Mouse (Mus musculus): ENCODE results near the gene Cat. TPM values are rescaled to one million over a fixed set of nuclear protein-coding genes. Genes with fewer than 3 reads are reported as not detected.

Gene Cat
- total and polyA plus RNA-seq, 3 experiments, result 122 to 262 (median 236) TPM

DNA sequence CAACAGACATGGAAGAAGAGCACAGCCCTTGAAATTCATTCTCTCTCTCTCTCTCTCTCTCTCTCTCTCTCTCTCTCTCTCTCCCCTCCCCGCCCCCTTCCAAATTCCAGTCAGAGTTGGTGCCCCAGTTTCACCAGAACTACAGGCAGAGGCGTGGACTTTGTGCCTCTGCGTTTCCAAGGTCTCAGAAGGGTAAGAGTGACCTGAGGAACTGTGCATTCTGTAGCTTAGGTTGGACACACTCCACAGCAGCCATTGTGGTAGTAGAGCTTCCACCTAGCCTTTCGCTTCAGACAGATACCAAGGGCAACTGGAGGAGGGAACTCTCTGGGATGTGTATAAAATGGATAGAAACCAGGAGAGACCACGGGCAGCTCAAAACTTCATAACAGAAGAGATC, 22.2 kb downstream of the Cat start:
- no peak overlapping the region for H3K4me3 ChIP-seq
- TF ChIP-seq EP300 (IDR thresholded peaks at IDR 0.05; ENCODE audit: insufficient read depth, low read depth, low read length) (no peak), CTCF (IDR thresholded peaks at IDR 0.05) (no peak), POLR2A (IDR thresholded peaks at IDR 0.05; ENCODE audit: insufficient read depth, low read depth, low read length) (no peak)
- no peaks in the 10 kb centered on the region; the same call in 1 of the 2 replicates for H3K4me1 ChIP-seq (ENCODE audit: control insufficient read depth, insufficient read depth, low read length)
- WGBS, result 95% methylated on average over 5 of the region's 5 CpGs
- no peak overlapping the region for H3K27ac ChIP-seq
- no peak overlapping the region for H3K9ac ChIP-seq (ENCODE audit: low read depth, low read length)
- peaks cover 2% of the 10 kb centered on the region; the same call in 1 of the 2 replicates for H3K36me3 ChIP-seq (ENCODE audit: control insufficient read depth, insufficient read depth, low read length)
- no peaks in the 10 kb centered on the region for H3K79me2 ChIP-seq (replicated peaks; ENCODE audit: control insufficient read depth, insufficient read depth, low read length)
- intact Hi-C loops (cut with DNase I), result no loop called here
- H3K27me3 ChIP-seq (ENCODE audit: control insufficient read depth, insufficient read depth, low read length), result no peaks in the 10 kb centered on the region
- no peak for DNase-seq

DNA sequence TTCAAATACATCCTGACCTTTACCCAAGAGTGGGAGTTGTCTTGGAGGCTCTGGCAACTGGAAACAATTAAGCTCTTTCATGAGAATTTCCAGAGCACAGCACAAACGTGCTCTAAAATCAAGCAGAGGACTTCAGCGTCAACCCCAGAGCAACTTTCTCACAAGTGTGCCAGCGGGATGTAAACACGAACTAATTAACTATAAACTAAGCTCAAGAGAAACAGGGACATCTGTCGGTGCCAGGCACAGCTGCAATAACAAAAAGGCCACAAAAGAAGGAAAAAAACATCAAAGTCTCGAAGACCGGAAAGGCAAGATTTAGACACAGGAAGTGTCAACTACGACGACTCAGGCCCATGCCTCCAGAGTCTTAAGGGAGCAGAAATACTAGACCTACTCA, 23.2 kb downstream of the Cat start:
- H3K4me3 ChIP-seq, result no peak overlapping the region
- no peak for TF ChIP-seq EP300 (IDR thresholded peaks at IDR 0.05; ENCODE audit: insufficient read depth, low read depth, low read length)
- TF ChIP-seq CTCF (IDR thresholded peaks at IDR 0.05), result no peak
- TF ChIP-seq POLR2A (IDR thresholded peaks at IDR 0.05; ENCODE audit: insufficient read depth, low read depth, low read length), result no peak
- H3K27ac ChIP-seq, result no peak overlapping the region
- intact Hi-C loops (cut with DNase I), result no loop called here
- H3K9ac ChIP-seq (ENCODE audit: low read depth, low read length), result no peak overlapping the region
- no peak for DNase-seq
- H3K4me1 ChIP-seq (ENCODE audit: control insufficient read depth, insufficient read depth, low read length), result no peaks in the 10 kb centered on the region; the same call in 1 of the 2 replicates
- 34% methylated on average over 9 of the region's 9 CpGs for whole genome bisulfite sequencing
- no peaks in the 10 kb centered on the region for H3K79me2 ChIP-seq (replicated peaks; ENCODE audit: control insufficient read depth, insufficient read depth, low read length)
- no peaks in the 10 kb centered on the region for H3K27me3 ChIP-seq (ENCODE audit: control insufficient read depth, insufficient read depth, low read length)
- 0 out of 2 replicates have a peak, but pooled peaks cover 2% of the 10 kb centered on the region for H3K36me3 ChIP-seq (ENCODE audit: control insufficient read depth, insufficient read depth, low read length)

DNA sequence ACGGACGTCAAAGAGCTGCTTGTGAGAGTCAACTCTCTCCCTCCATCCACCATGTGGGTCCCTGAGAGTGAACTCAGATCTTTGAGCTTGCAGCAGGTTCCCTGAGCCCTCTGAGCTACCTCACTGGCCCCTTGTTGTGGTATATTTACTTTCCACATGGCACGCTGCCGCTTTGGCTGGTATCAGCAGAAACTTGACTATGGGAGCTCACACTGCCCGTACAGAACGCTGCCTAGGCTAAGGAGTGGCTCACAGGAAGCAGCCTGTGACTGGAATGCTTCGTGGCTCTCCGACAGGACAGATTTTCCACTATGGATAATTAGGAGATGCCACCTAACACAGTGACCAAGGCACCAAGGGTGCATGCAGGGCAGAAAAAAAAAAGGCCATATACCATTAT, 23.8 kb downstream of the Cat start:
- Histone ChIP-seq H3K4me3 (no peak overlapping the region), H3K4me1 (ENCODE audit: control insufficient read depth, insufficient read depth, low read length) (no peaks in the 10 kb centered on the region; the same call in 1 of the 2 replicates), H3K36me3 (ENCODE audit: control insufficient read depth, insufficient read depth, low read length) (0 out of 2 replicates have a peak, but pooled peaks cover 2% of the 10 kb centered on the region), H3K9ac (ENCODE audit: low read depth, low read length) (no peak overlapping the region), H3K27me3 (ENCODE audit: control insufficient read depth, insufficient read depth, low read length) (no peaks in the 10 kb centered on the region), H3K27ac (no peak overlapping the region), H3K79me2 (replicated peaks; ENCODE audit: control insufficient read depth, insufficient read depth, low read length) (no peaks in the 10 kb centered on the region)
- TF ChIP-seq POLR2A (IDR thresholded peaks at IDR 0.05; ENCODE audit: insufficient read depth, low read depth, low read length) (no peak), EP300 (IDR thresholded peaks at IDR 0.05; ENCODE audit: insufficient read depth, low read depth, low read length) (no peak), CTCF (IDR thresholded peaks at IDR 0.05) (no peak)
- no peak for DNase-seq
- intact Hi-C loops (cut with DNase I), result no loop called here
- 63% methylated on average over 8 of the region's 8 CpGs for WGBS

DNA sequence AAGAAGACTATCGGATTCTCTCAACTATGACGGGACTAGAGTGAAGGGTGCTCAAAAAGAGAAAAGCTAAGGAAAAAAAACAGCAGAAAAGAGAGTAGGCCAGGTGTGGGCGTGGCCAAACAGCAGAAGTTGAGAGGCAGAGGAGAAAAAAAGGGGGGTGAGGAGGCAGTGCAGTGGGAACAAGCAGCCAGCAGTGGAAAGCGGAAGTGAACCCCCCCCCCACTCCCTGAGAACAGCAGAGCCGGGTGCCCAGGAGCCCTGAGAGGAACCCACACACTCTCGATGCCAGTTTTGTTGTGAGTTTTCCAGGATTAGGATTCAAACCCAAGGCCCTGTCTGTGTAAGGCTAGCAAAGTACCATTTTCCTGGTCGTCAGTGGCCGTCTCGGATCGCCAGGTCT, 25.9 kb downstream of the Cat start:
- no peak overlapping the region for H3K27ac ChIP-seq
- no peak overlapping the region for H3K4me3 ChIP-seq
- H3K79me2 ChIP-seq (replicated peaks; ENCODE audit: control insufficient read depth, insufficient read depth, low read length), result no peaks in the 10 kb centered on the region
- DNase-seq, result no peak
- H3K9ac ChIP-seq (ENCODE audit: low read depth, low read length), result no peak overlapping the region
- intact Hi-C loops (cut with DNase I), result loop anchor here (10.0 kb wide), 3 partner anchors 256 to 386 kb away; no protein-coding TSS in a partner anchor
- H3K4me1 ChIP-seq (ENCODE audit: control insufficient read depth, insufficient read depth, low read length), result no peaks in the 10 kb centered on the region; the same call in 1 of the 2 replicates
- 89% methylated on average over 10 of the region's 10 CpGs for WGBS
- 0 out of 2 replicates have a peak, but pooled peaks cover 2% of the 10 kb centered on the region for H3K36me3 ChIP-seq (ENCODE audit: control insufficient read depth, insufficient read depth, low read length)
- H3K27me3 ChIP-seq (ENCODE audit: control insufficient read depth, insufficient read depth, low read length), result no peaks in the 10 kb centered on the region
- TF ChIP-seq EP300 (IDR thresholded peaks at IDR 0.05; ENCODE audit: insufficient read depth, low read depth, low read length), result no peak
- no peak for TF ChIP-seq CTCF (IDR thresholded peaks at IDR 0.05)
- no peak for TF ChIP-seq POLR2A (IDR thresholded peaks at IDR 0.05; ENCODE audit: insufficient read depth, low read depth, low read length)

DNA sequence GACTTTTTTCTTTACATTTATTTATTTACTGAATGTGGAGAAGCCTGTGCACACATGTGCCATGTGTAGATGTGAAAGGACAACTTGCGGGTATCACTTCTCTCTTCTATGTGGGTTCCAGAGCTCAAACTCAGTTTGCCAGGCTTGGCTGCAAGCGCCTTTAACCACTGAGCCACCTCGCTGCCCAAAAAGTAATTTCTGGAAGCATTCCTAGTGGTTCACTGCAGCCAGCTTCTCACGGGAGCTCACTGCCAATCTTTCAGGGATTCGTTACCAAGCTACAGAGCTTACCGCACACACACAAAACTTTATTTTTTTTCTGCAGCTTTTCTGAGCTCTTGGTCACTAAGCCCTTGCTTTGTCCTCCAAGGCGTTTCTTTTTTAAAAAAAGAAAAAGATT, 27.3 kb downstream of the Cat start:
- H3K4me1 ChIP-seq (ENCODE audit: control insufficient read depth, insufficient read depth, low read length), result no peaks in the 10 kb centered on the region; the same call in 1 of the 2 replicates
- intact Hi-C loops (cut with DNase I), result loop anchor here (10.0 kb wide), 3 partner anchors 257 to 387 kb away; no protein-coding TSS in a partner anchor
- no peak overlapping the region for H3K9ac ChIP-seq (ENCODE audit: low read depth, low read length)
- H3K27ac ChIP-seq, result no peak overlapping the region
- H3K27me3 ChIP-seq (ENCODE audit: control insufficient read depth, insufficient read depth, low read length), result no peaks in the 10 kb centered on the region
- no peak overlapping the region for H3K4me3 ChIP-seq
- TF ChIP-seq POLR2A (IDR thresholded peaks at IDR 0.05; ENCODE audit: insufficient read depth, low read depth, low read length) (no peak), CTCF (IDR thresholded peaks at IDR 0.05) (no peak), EP300 (IDR thresholded peaks at IDR 0.05; ENCODE audit: insufficient read depth, low read depth, low read length) (no peak)
- 0 out of 2 replicates have a peak, but pooled peaks cover 2% of the 10 kb centered on the region for H3K36me3 ChIP-seq (ENCODE audit: control insufficient read depth, insufficient read depth, low read length)
- H3K79me2 ChIP-seq (replicated peaks; ENCODE audit: control insufficient read depth, insufficient read depth, low read length), result no peaks in the 10 kb centered on the region
- peak in 1 of 2 experiments; percentile 30 for DNase-seq
- WGBS, result 85% methylated on average over 7 of the region's 7 CpGs

DNA sequence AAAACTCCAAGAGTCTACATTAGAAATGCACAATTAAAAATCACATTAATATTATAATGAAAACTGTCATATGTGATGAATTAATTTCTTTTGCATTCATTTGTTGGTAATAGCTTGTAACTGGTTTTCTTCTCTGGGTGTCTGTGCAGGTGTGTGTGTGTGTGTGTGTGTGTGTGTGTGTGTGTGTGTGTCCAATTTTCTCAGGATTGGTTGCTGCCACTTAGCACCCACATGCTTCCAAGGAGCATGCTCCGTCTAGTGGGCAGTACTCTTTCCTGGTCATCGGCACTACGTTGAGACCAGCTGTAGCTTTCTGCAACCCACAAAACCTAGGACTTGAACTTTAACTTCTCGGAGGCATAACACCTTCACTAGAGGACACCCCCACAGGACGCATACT, 27.9 kb downstream of the Cat start:
- no peaks in the 10 kb centered on the region for H3K79me2 ChIP-seq (replicated peaks; ENCODE audit: control insufficient read depth, insufficient read depth, low read length)
- DNase-seq, result no peak
- H3K4me3 ChIP-seq, result no peak overlapping the region
- H3K36me3 ChIP-seq (ENCODE audit: control insufficient read depth, insufficient read depth, low read length), result no peaks in the 10 kb centered on the region
- no peak overlapping the region for H3K27ac ChIP-seq
- no peak for TF ChIP-seq EP300 (IDR thresholded peaks at IDR 0.05; ENCODE audit: insufficient read depth, low read depth, low read length)
- no peak for TF ChIP-seq CTCF (IDR thresholded peaks at IDR 0.05)
- TF ChIP-seq POLR2A (IDR thresholded peaks at IDR 0.05; ENCODE audit: insufficient read depth, low read depth, low read length), result no peak
- 81% methylated on average over 5 of the region's 5 CpGs for WGBS
- no peak overlapping the region for H3K9ac ChIP-seq (ENCODE audit: low read depth, low read length)
- H3K27me3 ChIP-seq (ENCODE audit: control insufficient read depth, insufficient read depth, low read length), result no peaks in the 10 kb centered on the region
- H3K4me1 ChIP-seq (ENCODE audit: control insufficient read depth, insufficient read depth, low read length), result no peaks in the 10 kb centered on the region; the same call in 1 of the 2 replicates
- intact Hi-C loops (cut with DNase I), result loop anchor here (10.0 kb wide), 3 partner anchors 258 to 388 kb away; no protein-coding TSS in a partner anchor

Measured in heart, adult 2 months (tissue).